Mouse (Mus musculus): Measurements from ENCODE around the gene Sh3bp4. TPM values are rescaled to one million over a fixed set of nuclear protein-coding genes. Genes with fewer than 3 reads are reported as not detected.

Gene Sh3bp4
- polyA plus RNA-seq, 1 experiment from 2014 or later = 22.4 TPM

- Histone ChIP-seq H3K36me3 (ENCODE audit: control insufficient read depth, insufficient read depth, low read length) (no peaks in the 10 kb centered on the region), H3K4me1 (ENCODE audit: control insufficient read depth, insufficient read depth, low read length) (peaks cover 4% of the 10 kb centered on the region; the same call in 1 of the 2 replicates), H3K27ac (ENCODE audit: low read length) (no peak overlapping the region), H3K27me3 (ENCODE audit: control insufficient read depth, insufficient read depth, low read length) (no peaks in the 10 kb centered on the region), H3K9me3 (ENCODE audit: control insufficient read depth, low read depth, low read length) (no peaks in the 10 kb centered on the region), H3K9ac (replicated peaks; ENCODE audit: low read depth, low read length) (no peak overlapping the region), H3K4me2 (replicated peaks; ENCODE audit: low read depth, low read length) (no peak overlapping the region), H3K4me3 (ENCODE audit: low read depth, low read length) (no peak overlapping the region)
- 37% methylated on average over 2 of the region's 2 CpGs for WGBS
- no peak for ATAC-seq (ENCODE audit: insufficient number of reproducible peaks, insufficient read depth, low FRiP score, low read depth)
Measured at GRCm38 (mm10) chr1:89039836-89040235, 30.4 kb upstream of the Sh3bp4 start.

GRCm38 (mm10) chr1:89041290-89041689 is 28.9 kb upstream of the Sh3bp4 start:
- Histone ChIP-seq H3K9ac (replicated peaks; ENCODE audit: low read depth, low read length) (no peak overlapping the region), H3K4me1 (ENCODE audit: control insufficient read depth, insufficient read depth, low read length) (peaks cover 4% of the 10 kb centered on the region; the same call in 1 of the 2 replicates), H3K27ac (ENCODE audit: low read length) (no peak overlapping the region), H3K4me3 (ENCODE audit: low read depth, low read length) (no peak overlapping the region), H3K9me3 (ENCODE audit: control insufficient read depth, low read depth, low read length) (no peaks in the 10 kb centered on the region), H3K4me2 (replicated peaks; ENCODE audit: low read depth, low read length) (no peak overlapping the region), H3K36me3 (ENCODE audit: control insufficient read depth, insufficient read depth, low read length) (no peaks in the 10 kb centered on the region), H3K27me3 (ENCODE audit: control insufficient read depth, insufficient read depth, low read length) (no peaks in the 10 kb centered on the region)
- no peak for ATAC-seq (ENCODE audit: insufficient number of reproducible peaks, insufficient read depth, low FRiP score, low read depth)
- WGBS = 49% methylated on average over 5 of the region's 5 CpGs

GRCm38 (mm10) chr1:89042081-89042480 is 28.1 kb upstream of the Sh3bp4 start:
- no peak overlapping the region for H3K27ac ChIP-seq (ENCODE audit: low read length)
- peaks cover 4% of the 10 kb centered on the region; the same call in 1 of the 2 replicates for H3K4me1 ChIP-seq (ENCODE audit: control insufficient read depth, insufficient read depth, low read length)

GRCm38 (mm10) chr1:89042956-89043355 is 27.3 kb upstream of the Sh3bp4 start:
- no peak overlapping the region for H3K4me3 ChIP-seq (ENCODE audit: low read depth, low read length)
- H3K27ac ChIP-seq (ENCODE audit: low read length) = no peak overlapping the region
- H3K36me3 ChIP-seq (ENCODE audit: control insufficient read depth, insufficient read depth, low read length) = no peaks in the 10 kb centered on the region
- peaks cover 4% of the 10 kb centered on the region; the same call in 1 of the 2 replicates for H3K4me1 ChIP-seq (ENCODE audit: control insufficient read depth, insufficient read depth, low read length)
- no peak overlapping the region for H3K4me2 ChIP-seq (replicated peaks; ENCODE audit: low read depth, low read length)
- no peak for ATAC-seq (ENCODE audit: insufficient number of reproducible peaks, insufficient read depth, low FRiP score, low read depth)
- no peaks in the 10 kb centered on the region for H3K9me3 ChIP-seq (ENCODE audit: control insufficient read depth, low read depth, low read length)
- WGBS = 88% methylated on average over 10 of the region's 10 CpGs
- H3K27me3 ChIP-seq (ENCODE audit: control insufficient read depth, insufficient read depth, low read length) = no peaks in the 10 kb centered on the region
- H3K9ac ChIP-seq (replicated peaks; ENCODE audit: low read depth, low read length) = no peak overlapping the region

More at GRCm38 (mm10) chr1:89042081-89042480, 28.1 kb upstream of the Sh3bp4 start:
- Histone ChIP-seq H3K4me2 (replicated peaks; ENCODE audit: low read depth, low read length) (no peak overlapping the region), H3K9me3 (ENCODE audit: control insufficient read depth, low read depth, low read length) (no peaks in the 10 kb centered on the region), H3K4me3 (ENCODE audit: low read depth, low read length) (no peak overlapping the region), H3K9ac (replicated peaks; ENCODE audit: low read depth, low read length) (no peak overlapping the region), H3K27me3 (ENCODE audit: control insufficient read depth, insufficient read depth, low read length) (no peaks in the 10 kb centered on the region), H3K36me3 (ENCODE audit: control insufficient read depth, insufficient read depth, low read length) (no peaks in the 10 kb centered on the region)
- no peak for ATAC-seq (ENCODE audit: insufficient number of reproducible peaks, insufficient read depth, low FRiP score, low read depth)
- 79% methylated on average over 4 of the region's 4 CpGs for WGBS

- H3K4me2 ChIP-seq (replicated peaks; ENCODE audit: low read depth, low read length) = no peak overlapping the region
- H3K27me3 ChIP-seq (ENCODE audit: control insufficient read depth, insufficient read depth, low read length) = no peaks in the 10 kb centered on the region
- ATAC-seq (ENCODE audit: insufficient number of reproducible peaks, insufficient read depth, low FRiP score, low read depth) = no peak
- no peak overlapping the region for H3K4me3 ChIP-seq (ENCODE audit: low read depth, low read length)
- no peak overlapping the region for H3K27ac ChIP-seq (ENCODE audit: low read length)
- no peaks in the 10 kb centered on the region for H3K36me3 ChIP-seq (ENCODE audit: control insufficient read depth, insufficient read depth, low read length)
- 0 out of 2 replicates have a peak, but pooled peaks cover 2% of the 10 kb centered on the region for H3K4me1 ChIP-seq (ENCODE audit: control insufficient read depth, insufficient read depth, low read length)
- WGBS = 83% methylated on average over 8 of the region's 8 CpGs
- no peak overlapping the region for H3K9ac ChIP-seq (replicated peaks; ENCODE audit: low read depth, low read length)
- no peaks in the 10 kb centered on the region for H3K9me3 ChIP-seq (ENCODE audit: control insufficient read depth, low read depth, low read length)
Measured at GRCm38 (mm10) chr1:89045403-89045802, 24.8 kb upstream of the Sh3bp4 start.

- no peak overlapping the region for H3K27ac ChIP-seq (ENCODE audit: low read length)
- ATAC-seq (ENCODE audit: insufficient number of reproducible peaks, insufficient read depth, low FRiP score, low read depth) = no peak
- 57% methylated on average over 4 of the region's 4 CpGs for WGBS
- no peak overlapping the region for H3K4me3 ChIP-seq (ENCODE audit: low read depth, low read length)
- H3K4me2 ChIP-seq (replicated peaks; ENCODE audit: low read depth, low read length) = no peak overlapping the region
- H3K9me3 ChIP-seq (ENCODE audit: control insufficient read depth, low read depth, low read length) = no peaks in the 10 kb centered on the region
- H3K36me3 ChIP-seq (ENCODE audit: control insufficient read depth, insufficient read depth, low read length) = no peaks in the 10 kb centered on the region
- H3K4me1 ChIP-seq (ENCODE audit: control insufficient read depth, insufficient read depth, low read length) = peaks cover under 1% of the 10 kb centered on the region; the same call in 1 of the 2 replicates
- no peaks in the 10 kb centered on the region for H3K27me3 ChIP-seq (ENCODE audit: control insufficient read depth, insufficient read depth, low read length)
- H3K9ac ChIP-seq (replicated peaks; ENCODE audit: low read depth, low read length) = no peak overlapping the region
Measured at GRCm38 (mm10) chr1:89049506-89049905, 20.7 kb upstream of the Sh3bp4 start.

GRCm38 (mm10) chr1:89056175-89056574 is 14.0 kb upstream of the Sh3bp4 start:
- no peaks in the 10 kb centered on the region; the same call in 1 of the 2 replicates for H3K9me3 ChIP-seq (ENCODE audit: control insufficient read depth, low read depth, low read length)
- H3K36me3 ChIP-seq (ENCODE audit: control insufficient read depth, insufficient read depth, low read length) = no peaks in the 10 kb centered on the region
- H3K27me3 ChIP-seq (ENCODE audit: control insufficient read depth, insufficient read depth, low read length) = no peaks in the 10 kb centered on the region
- no peak overlapping the region for H3K4me2 ChIP-seq (replicated peaks; ENCODE audit: low read depth, low read length)
- H3K4me3 ChIP-seq (ENCODE audit: low read depth, low read length) = no peak overlapping the region
- 39% methylated on average over 1 of the region's 1 CpGs for WGBS
- no peak for ATAC-seq (ENCODE audit: insufficient number of reproducible peaks, insufficient read depth, low FRiP score, low read depth)
- no peak overlapping the region for H3K27ac ChIP-seq (ENCODE audit: low read length)
- H3K4me1 ChIP-seq (ENCODE audit: control insufficient read depth, insufficient read depth, low read length) = peaks cover 8% of the 10 kb centered on the region; the same call in 1 of the 2 replicates
- H3K9ac ChIP-seq (replicated peaks; ENCODE audit: low read depth, low read length) = no peak overlapping the region

- Histone ChIP-seq H3K27me3 (ENCODE audit: control insufficient read depth, insufficient read depth, low read length) (no peaks in the 10 kb centered on the region), H3K27ac (ENCODE audit: low read length) (no peak overlapping the region), H3K36me3 (ENCODE audit: control insufficient read depth, insufficient read depth, low read length) (no peaks in the 10 kb centered on the region), H3K4me3 (ENCODE audit: low read depth, low read length) (no peak overlapping the region), H3K9me3 (ENCODE audit: control insufficient read depth, low read depth, low read length) (peaks cover 4% of the 10 kb centered on the region; the same call in 1 of the 2 replicates), H3K4me1 (ENCODE audit: control insufficient read depth, insufficient read depth, low read length) (peaks cover 8% of the 10 kb centered on the region; the same call in 1 of the 2 replicates), H3K4me2 (replicated peaks; ENCODE audit: low read depth, low read length) (no peak overlapping the region), H3K9ac (replicated peaks; ENCODE audit: low read depth, low read length) (no peak overlapping the region)
- 73% methylated on average over 3 of the region's 3 CpGs for WGBS
- no peak for ATAC-seq (ENCODE audit: insufficient number of reproducible peaks, insufficient read depth, low FRiP score, low read depth)
Measured at GRCm38 (mm10) chr1:89057430-89057829, 12.8 kb upstream of the Sh3bp4 start.

GRCm38 (mm10) chr1:89058011-89058410 is 12.2 kb upstream of the Sh3bp4 start:
- peaks cover 4% of the 10 kb centered on the region; the same call in 1 of the 2 replicates for H3K9me3 ChIP-seq (ENCODE audit: control insufficient read depth, low read depth, low read length)
- no peak overlapping the region for H3K27ac ChIP-seq (ENCODE audit: low read length)
- WGBS = 86% methylated on average over 1 of the region's 1 CpGs
- H3K4me2 ChIP-seq (replicated peaks; ENCODE audit: low read depth, low read length) = no peak overlapping the region
- no peaks in the 10 kb centered on the region for H3K36me3 ChIP-seq (ENCODE audit: control insufficient read depth, insufficient read depth, low read length)
- no peaks in the 10 kb centered on the region for H3K27me3 ChIP-seq (ENCODE audit: control insufficient read depth, insufficient read depth, low read length)
- peaks cover 8% of the 10 kb centered on the region; the same call in 1 of the 2 replicates for H3K4me1 ChIP-seq (ENCODE audit: control insufficient read depth, insufficient read depth, low read length)
- no peak for ATAC-seq (ENCODE audit: insufficient number of reproducible peaks, insufficient read depth, low FRiP score, low read depth)
- H3K9ac ChIP-seq (replicated peaks; ENCODE audit: low read depth, low read length) = no peak overlapping the region
- H3K4me3 ChIP-seq (ENCODE audit: low read depth, low read length) = no peak overlapping the region
